In the genomic region with DNA sequence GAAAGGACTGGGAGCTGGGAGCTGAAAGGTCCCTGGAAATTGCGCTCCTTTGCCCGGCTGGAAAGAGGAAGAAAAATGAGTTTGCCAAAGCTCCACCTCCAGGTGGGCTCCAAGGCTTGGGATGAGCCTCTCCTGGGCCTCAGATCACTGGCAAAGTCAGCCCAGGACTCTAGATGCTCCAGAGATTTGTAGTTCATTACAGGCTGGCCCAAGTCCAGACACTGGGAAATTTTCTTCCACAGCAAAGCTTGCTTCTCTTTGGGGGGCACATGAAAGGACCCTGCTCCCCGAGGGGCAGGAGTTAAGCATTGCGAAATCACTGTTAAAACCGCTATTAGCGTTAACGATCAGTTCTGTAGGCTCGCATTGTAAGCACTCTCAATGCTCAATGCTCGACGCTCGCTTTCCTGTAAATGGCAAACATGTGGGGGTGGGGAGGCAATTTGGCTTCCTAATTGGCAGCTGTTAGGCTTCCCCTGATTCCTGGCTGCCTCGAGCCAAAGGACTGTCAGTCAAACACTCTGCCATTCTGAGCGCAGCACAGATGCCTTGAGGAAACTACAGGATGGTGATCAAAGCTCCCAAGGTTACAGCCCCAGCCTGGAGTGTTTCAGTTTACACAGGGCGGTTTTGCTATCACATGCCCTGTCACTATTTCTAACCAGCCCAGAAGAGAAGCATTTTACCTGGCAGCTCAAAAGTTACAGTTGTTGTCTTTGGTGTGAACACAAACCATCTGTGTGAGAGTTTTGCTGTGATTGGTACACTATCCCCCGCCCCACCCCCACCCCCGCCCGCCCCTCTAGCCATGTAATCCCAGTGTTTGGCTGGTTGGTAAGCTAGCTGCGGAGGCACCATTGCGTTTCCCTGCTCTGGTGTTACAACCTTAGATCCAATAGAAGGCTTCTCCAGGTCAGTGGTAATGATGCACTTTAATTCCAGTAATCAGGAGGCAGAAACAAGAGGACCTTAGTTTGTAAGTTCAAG, we compare ENCODE assay signal across 8 mouse cellular contexts. TPM values are rescaled to one million over a fixed set of nuclear protein-coding genes. Genes with fewer than 3 reads are reported as not detected.
DNase-seq lines count a peak whose midpoint lies in the region; ATAC-seq and TF ChIP-seq lines count a peak whose summit lies in the region.

No protein-coding gene starts in this region.

- peak overlapping the region; percentile 55 for H3K4me3 ChIP-seq in forebrain, postnatal 0 days (ENCODE audit: low read depth, low read length)
- peak overlapping the region; percentile 56 for H3K4me3 ChIP-seq in intestine, postnatal 0 days (ENCODE audit: low read depth, low read length)
- peak overlapping the region; percentile 66 for H3K4me3 ChIP-seq in liver, postnatal 0 days (ENCODE audit: low read depth, low read length)
- H3K4me3 ChIP-seq in neural tube, embryonic 12.5 days: peak overlapping the region; percentile 55; the same call in 1 of the 2 replicates

- no peak for TF ChIP-seq CTCF in forebrain, postnatal 0 days (IDR thresholded peaks at IDR 0.05; ENCODE audit: low read depth)
- TF ChIP-seq CTCF in intestine, postnatal 0 days (IDR thresholded peaks at IDR 0.05; ENCODE audit: low read depth): no peak
- TF ChIP-seq CTCF in liver, postnatal 0 days (IDR thresholded peaks at IDR 0.05; ENCODE audit: low read depth): no peak

- H3K9me3 ChIP-seq in forebrain, postnatal 0 days (ENCODE audit: low read length): no peaks in the 10 kb centered on the region
- H3K9me3 ChIP-seq in intestine, postnatal 0 days (ENCODE audit: control insufficient read depth): no peaks in the 10 kb centered on the region
- no peaks in the 10 kb centered on the region for H3K9me3 ChIP-seq in liver, postnatal 0 days (ENCODE audit: low read length)
- H3K9me3 ChIP-seq in neural tube, embryonic 12.5 days: no peaks in the 10 kb centered on the region

- no peaks in the 10 kb centered on the region for H3K27me3 ChIP-seq in forebrain, postnatal 0 days (ENCODE audit: insufficient read depth, low read length)
- H3K27me3 ChIP-seq in intestine, postnatal 0 days (replicated peaks; ENCODE audit: control insufficient read depth, insufficient read depth, low read length): peaks cover 12% of the 10 kb centered on the region; the same call in 1 of the 2 replicates
- H3K27me3 ChIP-seq in liver, postnatal 0 days (ENCODE audit: insufficient read depth, low read length): peaks cover 22% of the 10 kb centered on the region
- H3K27me3 ChIP-seq in neural tube, embryonic 12.5 days (replicated peaks): peaks cover 22% of the 10 kb centered on the region

- H3K4me2 ChIP-seq in forebrain, postnatal 0 days (ENCODE audit: low read depth): peak overlapping the region; percentile 100
- H3K4me2 ChIP-seq in intestine, postnatal 0 days (replicated peaks; ENCODE audit: low read depth): peak overlapping the region; percentile 97
- peak overlapping the region; percentile 96 for H3K4me2 ChIP-seq in liver, postnatal 0 days (ENCODE audit: low read depth, low read length)
- peak overlapping the region; percentile 100 for H3K4me2 ChIP-seq in neural tube, embryonic 12.5 days (replicated peaks)

- WGBS in forebrain, postnatal 0 days: 3% methylated on average over 19 of the region's 19 CpGs
- 15% methylated on average over 19 of the region's 19 CpGs for WGBS in intestine, postnatal 0 days
- WGBS in liver, postnatal 0 days (ENCODE audit: insufficient replicate concordance): 16% methylated on average over 19 of the region's 19 CpGs
- 16% methylated on average over 19 of the region's 19 CpGs for WGBS in neural tube, embryonic 12.5 days

- no peak overlapping the region for H3K9ac ChIP-seq in forebrain, postnatal 0 days
- H3K9ac ChIP-seq in intestine, postnatal 0 days (ENCODE audit: low read depth, low read length): no peak overlapping the region
- H3K9ac ChIP-seq in liver, postnatal 0 days (replicated peaks): peak overlapping the region; percentile 57
- peak overlapping the region; percentile 55; the same call in 1 of the 2 replicates for H3K9ac ChIP-seq in neural tube, embryonic 12.5 days

- peak; percentile 40 for DNase-seq in CD4-positive, CD25-positive, alpha-beta regulatory T cell, adult 2 months (ENCODE audit: low read depth, low spot score)
- peak; percentile 51 for DNase-seq in adrenal gland, postnatal 14 days
- peak; percentile 84 for DNase-seq in forebrain, postnatal 0 days
- DNase-seq in liver, postnatal 0 days: peak; percentile 34
- DNase-seq in cerebellum, adult 8-10 months: no peak

- no peak for TF ChIP-seq EP300 in liver, postnatal 0 days (IDR thresholded peaks at IDR 0.05; ENCODE audit: low read depth)

- H3K4me1 ChIP-seq in forebrain, postnatal 0 days (ENCODE audit: insufficient read depth): peaks cover 7% of the 10 kb centered on the region; the same call in 1 of the 2 replicates
- H3K4me1 ChIP-seq in intestine, postnatal 0 days (replicated peaks; ENCODE audit: control insufficient read depth, insufficient read depth, low read length): peaks cover 8% of the 10 kb centered on the region
- peaks cover 19% of the 10 kb centered on the region for H3K4me1 ChIP-seq in liver, postnatal 0 days (ENCODE audit: insufficient read depth)
- H3K4me1 ChIP-seq in neural tube, embryonic 12.5 days: peaks cover 20% of the 10 kb centered on the region

- no peaks in the 10 kb centered on the region for H3K36me3 ChIP-seq in forebrain, postnatal 0 days (ENCODE audit: insufficient read depth)
- H3K36me3 ChIP-seq in intestine, postnatal 0 days (ENCODE audit: control insufficient read depth, insufficient read depth): no peaks in the 10 kb centered on the region
- H3K36me3 ChIP-seq in liver, postnatal 0 days (replicated peaks; ENCODE audit: insufficient read depth, low read length): no peaks in the 10 kb centered on the region
- H3K36me3 ChIP-seq in neural tube, embryonic 12.5 days: no peaks in the 10 kb centered on the region

- H3K27ac ChIP-seq in forebrain, postnatal 0 days (ENCODE audit: low read depth, low read length): no peak overlapping the region
- no peak overlapping the region for H3K27ac ChIP-seq in intestine, postnatal 0 days (ENCODE audit: low read depth, low read length)
- H3K27ac ChIP-seq in liver, postnatal 0 days (ENCODE audit: low read depth): no peak overlapping the region
- H3K27ac ChIP-seq in neural tube, embryonic 12.5 days: no peak overlapping the region

- no peak for ATAC-seq in CD4-positive, CD25-positive, alpha-beta regulatory T cell, adult 4 months
- peak; percentile 92 for ATAC-seq in forebrain, postnatal 0 days
- 0 out of 2 replicates have a peak, but pooled peaks have one; percentile 41 for ATAC-seq in intestine, postnatal 0 days
- ATAC-seq in liver, postnatal 0 days: no peak
- ATAC-seq in neural tube, embryonic 12.5 days (ENCODE audit: low FRiP score, low read depth): peak; percentile 67

RNA-seq across cellular contexts. Expression of gene Mcub, which starts 0.8 kb away (rescaled TPM):
- 10 to 100 TPM; 23.8 to 24.6 TPM for polyA plus RNA-seq in CD4-positive, CD25-positive, alpha-beta regulatory T cell, adult 4 months (2017; shearing (Covaris generic))
- 7.9 and 9.3 TPM in 2 replicates for total RNA-seq in adrenal gland, postnatal 14 days (2021)
- 6.9 and 8.5 TPM in 2 replicates for total RNA-seq in forebrain, postnatal 0 days (2014; rRNA removed)
- polyA plus RNA-seq in forebrain, postnatal 0 days (2015; fragmentation: Nextera tagmentation; extraction: Ambion mirVana): 10.3 and 10.9 TPM in 2 replicates
- polyA plus RNA-seq in intestine, postnatal 0 days (2015; fragmentation: Nextera tagmentation; extraction: Ambion mirVana): 4.1 and 4.7 TPM in 2 replicates
- polyA plus RNA-seq in liver, postnatal 0 days (2015; fragmentation: Nextera tagmentation; extraction: Ambion mirVana): 7.8 and 7.9 TPM in 2 replicates
- 2.0 and 2.6 TPM in 2 replicates for polyA plus RNA-seq in neural tube, embryonic 12.5 days (2016; fragmentation: Nextera tagmentation; extraction: Ambion mirVana)

Comparison
In these comparisons a context has a peak if more than half of its experiments do, and no peak if none do; other contexts are left out.
1. ATAC-seq: peak in forebrain, postnatal 0 days (single experiment), intestine, postnatal 0 days (single experiment) and neural tube, embryonic 12.5 days (single experiment); none in CD4-positive, CD25-positive, alpha-beta regulatory T cell, adult 4 months (single experiment) and liver, postnatal 0 days (single experiment).
2. H3K9ac ChIP-seq: peak in liver, postnatal 0 days (single experiment) and neural tube, embryonic 12.5 days (single experiment); none in forebrain, postnatal 0 days (single experiment) and intestine, postnatal 0 days (single experiment).
3. Peak in every context shown above with its lines, with median percentiles within 50 percentile points of each other: H3K4me2 ChIP-seq and H3K4me3 ChIP-seq.